Comparison of ENCODE assay signal across 9 mouse cellular contexts in the genomic region with DNA sequence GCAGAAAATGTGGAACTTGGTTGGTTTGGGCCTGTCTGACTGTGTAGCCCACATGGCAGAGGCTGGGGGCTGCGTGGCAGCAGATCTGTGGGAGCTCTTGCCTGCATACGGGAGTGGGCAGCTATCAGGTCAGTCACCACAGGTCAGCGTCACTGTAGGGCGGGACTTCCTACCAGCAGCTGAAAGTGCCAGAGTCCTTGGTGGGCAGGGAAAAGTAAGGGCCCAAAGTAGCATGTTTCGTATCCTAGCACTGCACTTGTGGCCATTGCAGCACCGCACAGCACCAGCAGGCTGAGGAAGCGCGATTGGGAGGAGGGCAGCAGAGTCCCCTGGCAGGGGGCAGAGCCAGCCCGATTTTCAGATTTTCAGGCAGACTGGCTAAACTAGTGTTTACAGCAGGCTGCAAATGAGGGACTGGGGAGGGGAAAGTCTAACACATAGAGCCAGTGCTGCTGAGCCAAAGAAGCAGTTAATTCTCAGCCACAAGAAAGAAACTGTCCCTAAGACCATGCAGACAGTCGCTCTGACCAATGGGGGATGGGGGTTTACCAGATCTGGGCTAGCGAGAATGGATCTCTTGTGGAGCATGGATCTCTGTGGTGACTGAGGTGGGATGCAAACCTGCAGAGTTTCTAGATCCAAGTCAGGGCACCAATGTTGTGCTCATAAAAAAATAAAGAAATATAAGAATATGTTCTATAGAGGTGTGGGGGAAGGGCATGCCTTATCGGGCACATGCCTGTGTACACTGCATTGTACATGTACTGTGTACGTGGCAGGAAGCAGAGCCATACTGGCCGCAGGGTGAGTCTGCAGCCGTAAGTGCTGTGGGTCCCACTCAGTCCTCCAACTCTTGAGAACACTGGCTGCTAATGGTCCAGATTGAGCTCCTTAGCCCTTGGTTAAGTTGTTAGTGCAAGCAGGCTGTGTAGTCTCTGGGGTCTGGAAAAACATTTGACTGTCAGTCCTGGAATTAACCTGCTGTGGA. TPM values are rescaled to one million over a fixed set of nuclear protein-coding genes. Genes with fewer than 3 reads are reported as not detected.
DNase-seq lines count a peak whose midpoint lies in the region; ATAC-seq and TF ChIP-seq lines count a peak whose summit lies in the region.
"Had no signal": no experiment of that assay in that cellular context is flagged by ENCODE, and none has a peak within 500 bp of the region (broad histone marks: within the 10 kb centered on the region; RNA-seq: fewer than 3 reads in every experiment).

No protein-coding gene starts in this region.

- H3K27ac ChIP-seq in kidney, postnatal 0 days: no peak overlapping the region
- H3K27ac ChIP-seq in embryonic facial prominence, embryonic 10.5 days (replicated peaks): peak overlapping the region; percentile 40; the same call in 1 of the 2 replicates
- H3K27ac ChIP-seq in intestine, embryonic 15.5 days: no peak overlapping the region
- no peak overlapping the region for H3K27ac ChIP-seq in neural tube, embryonic 14.5 days (ENCODE audit: low read depth, low read length)
- H3K27ac ChIP-seq in left cerebral cortex, adult 2 months: no peak overlapping the region

- H3K9ac ChIP-seq in kidney, postnatal 0 days (ENCODE audit: low read depth, low read length): no peak overlapping the region
- H3K9ac ChIP-seq in intestine, embryonic 15.5 days: no peak overlapping the region
- H3K9ac ChIP-seq in neural tube, embryonic 14.5 days (replicated peaks; ENCODE audit: low read depth, low read length): no peak overlapping the region

- H3K4me3 ChIP-seq in kidney, postnatal 0 days (replicated peaks; ENCODE audit: low read depth, low read length): no peak overlapping the region
- H3K4me3 ChIP-seq in embryonic facial prominence, embryonic 10.5 days: peak overlapping the region; percentile 39
- no peak overlapping the region for H3K4me3 ChIP-seq in intestine, embryonic 15.5 days (replicated peaks)
- no peak overlapping the region for H3K4me3 ChIP-seq in neural tube, embryonic 14.5 days (ENCODE audit: low read depth, low read length)
- no peak overlapping the region for H3K4me3 ChIP-seq in left cerebral cortex, adult 2 months

- H3K36me3 ChIP-seq in kidney, postnatal 0 days (ENCODE audit: insufficient read depth, low read length): no peaks in the 10 kb centered on the region
- H3K36me3 ChIP-seq in embryonic facial prominence, embryonic 10.5 days (replicated peaks): no peaks in the 10 kb centered on the region
- H3K36me3 ChIP-seq in intestine, embryonic 15.5 days: no peaks in the 10 kb centered on the region
- H3K36me3 ChIP-seq in neural tube, embryonic 14.5 days (ENCODE audit: control insufficient read depth, insufficient read depth, low read length): no peaks in the 10 kb centered on the region

- H3K4me2 ChIP-seq in kidney, postnatal 0 days (ENCODE audit: low read length): 0 out of 2 replicates have a peak overlapping the region, but pooled peaks have one; percentile 23
- H3K4me2 ChIP-seq in intestine, embryonic 15.5 days (replicated peaks): peak overlapping the region; percentile 22; the same call in 1 of the 2 replicates
- H3K4me2 ChIP-seq in neural tube, embryonic 14.5 days (ENCODE audit: low read depth, low read length): peak overlapping the region; percentile 26

- ATAC-seq in kidney, postnatal 0 days (replicated peaks; ENCODE audit: low FRiP score, low read depth): peak; percentile 74
- peak; percentile 64 for ATAC-seq in intestine, embryonic 15.5 days
- ATAC-seq in neural tube, embryonic 14.5 days (ENCODE audit: low read depth): peak; percentile 74; the same call in 1 of the 2 replicates

- no peaks in the 10 kb centered on the region for H3K9me3 ChIP-seq in kidney, postnatal 0 days (replicated peaks; ENCODE audit: low read length)
- no peaks in the 10 kb centered on the region for H3K9me3 ChIP-seq in embryonic facial prominence, embryonic 10.5 days
- no peaks in the 10 kb centered on the region for H3K9me3 ChIP-seq in intestine, embryonic 15.5 days
- H3K9me3 ChIP-seq in neural tube, embryonic 14.5 days (ENCODE audit: control insufficient read depth, low read length): no peaks in the 10 kb centered on the region

- H3K27me3 ChIP-seq in kidney, postnatal 0 days (ENCODE audit: insufficient read depth, low read length): no peaks in the 10 kb centered on the region
- H3K27me3 ChIP-seq in embryonic facial prominence, embryonic 10.5 days (replicated peaks; ENCODE audit: low read depth, poor library complexity, severe bottlenecking): no peaks in the 10 kb centered on the region
- H3K27me3 ChIP-seq in intestine, embryonic 15.5 days (replicated peaks): no peaks in the 10 kb centered on the region
- H3K27me3 ChIP-seq in neural tube, embryonic 14.5 days (ENCODE audit: control insufficient read depth, insufficient read depth, low read length): no peaks in the 10 kb centered on the region

- intact Hi-C loops in left cerebral cortex, adult 2 months (cut with DNase I): loop anchor here (10.0 kb wide), 1 partner anchor 301 kb away; no protein-coding TSS in a partner anchor

- WGBS in kidney, postnatal 0 days: 46% methylated on average over 15 of the region's 15 CpGs
- WGBS in embryonic facial prominence, embryonic 10.5 days: 41% methylated on average over 15 of the region's 15 CpGs
- 42% methylated on average over 15 of the region's 15 CpGs for WGBS in intestine, embryonic 15.5 days
- WGBS in neural tube, embryonic 14.5 days: 40% methylated on average over 15 of the region's 15 CpGs

- DNase-seq in kidney, postnatal 0 days (ENCODE audit: low spot score): no peak
- no peak for DNase-seq in kidney, adult 11 months
- peak; percentile 33 for DNase-seq in embryonic facial prominence, embryonic 10.5 days (ENCODE audit: low spot score)
- DNase-seq in spleen, postnatal 36 days (ENCODE audit: low spot score in 2 of 2): no peak
- DNase-seq in left cerebral cortex, adult 2 months (ENCODE audit: extremely low spot score in 1 of 2, low spot score in 2 of 2): no peak
- no peak for DNase-seq in layer of hippocampus, adult 18-20 months (ENCODE audit: low spot score in 2 of 2)

- no peak for TF ChIP-seq CTCF in kidney, postnatal 0 days (IDR thresholded peaks at IDR 0.05; ENCODE audit: low read depth)
- TF ChIP-seq CTCF in left cerebral cortex, adult 2 months (IDR thresholded peaks at IDR 0.05): no peak

- 0 out of 2 replicates have a peak, but pooled peaks cover 6% of the 10 kb centered on the region for H3K4me1 ChIP-seq in kidney, postnatal 0 days (replicated peaks; ENCODE audit: insufficient read depth, low read length)
- peaks cover 8% of the 10 kb centered on the region for H3K4me1 ChIP-seq in embryonic facial prominence, embryonic 10.5 days
- no peaks in the 10 kb centered on the region for H3K4me1 ChIP-seq in intestine, embryonic 15.5 days (replicated peaks)
- no peaks in the 10 kb centered on the region for H3K4me1 ChIP-seq in neural tube, embryonic 14.5 days (ENCODE audit: control insufficient read depth, insufficient read depth, low read length)

RNA-seq across cellular contexts. Expression of a gene that starts 15.1 kb away (rescaled TPM):
- polyA plus RNA-seq in kidney, postnatal 0 days (2015; fragmentation: Nextera tagmentation; extraction: Ambion mirVana): not detected in 2 replicates
- not detected in 2 replicates for polyA plus RNA-seq in embryonic facial prominence, embryonic 10.5 days (2016; fragmentation: Nextera tagmentation; extraction: Ambion mirVana)
- polyA plus RNA-seq in intestine, embryonic 15.5 days (2015; fragmentation: Nextera tagmentation; extraction: Ambion mirVana): not detected in 2 replicates
- polyA plus RNA-seq in neural tube, embryonic 14.5 days (2014; fragmentation: Nextera tagmentation; extraction: Ambion mirVana): 0.66 and 1.3 TPM in 2 replicates
- under 1 TPM; 0.70 to 0.72 TPM for total RNA-seq in left cerebral cortex, adult 2 months (2021)
- total RNA-seq in layer of hippocampus, adult 18-20 months (2021): under 1 TPM; 0.30 to 0.45 TPM
- polyA plus RNA-seq: liver, embryonic 16.5 days had no signal
